Mouse (Mus musculus) spleen, adult 2 months (tissue): Measurements from ENCODE around the gene Hist1h3b.

Experiments used
- CTCF ChIP-seq: fragments of 200-500 bp; IDR thresholded peaks from 2 replicates; pipeline ENCODE4 v1.5.1; 2011; ENCODE audit warnings: mild to moderate bottlenecking, inconsistent platforms; ENCODE audit not compliant: insufficient read depth, insufficient read length, insufficient replicate concordance; ENCODE audit errors: extremely low read depth
- POLR2A ChIP-seq: fragments of 200-500 bp; IDR thresholded peaks from 2 replicates; pipeline ENCODE4 v1.6.1; 2011; ENCODE audit warnings: low read depth, low read length, inconsistent platforms

DNA sequence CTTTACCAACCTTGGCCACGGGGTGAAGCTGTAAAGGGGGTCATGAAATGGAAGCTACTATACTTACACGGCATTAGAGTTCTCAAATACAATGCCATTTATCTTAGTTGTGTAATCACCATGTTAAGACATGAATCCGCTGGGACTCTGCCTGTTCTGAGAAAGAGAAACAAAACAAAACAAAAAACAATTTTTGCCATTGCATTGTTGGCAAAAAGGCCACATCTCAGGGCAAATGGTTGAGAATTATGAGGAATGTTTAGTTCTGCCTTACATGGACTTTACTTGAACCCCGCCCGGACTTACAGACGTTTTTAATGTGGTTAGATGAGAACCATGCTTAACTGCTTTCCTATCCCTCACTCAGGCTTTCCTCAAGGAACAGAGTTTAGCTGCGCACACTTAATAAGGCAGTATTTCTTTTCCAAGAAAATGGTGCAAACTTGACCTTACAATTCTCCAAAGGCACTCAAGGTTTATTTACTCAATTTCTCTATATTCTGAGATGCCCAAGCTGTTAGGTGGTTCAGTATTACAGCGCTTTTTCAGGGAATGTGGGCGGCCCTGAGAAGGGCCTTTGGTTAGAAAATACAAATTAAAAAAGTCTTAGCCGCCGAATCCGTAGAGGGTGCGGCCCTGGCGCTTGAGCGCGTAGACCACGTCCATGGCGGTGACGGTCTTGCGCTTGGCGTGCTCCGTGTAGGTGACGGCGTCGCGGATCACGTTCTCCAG is 8.3 kb downstream of the Hist1h3b start:
- TF ChIP-seq POLR2A = no peak
- TF ChIP-seq CTCF = no peak
